Mouse (Mus musculus) Patski (cell line): Measurements from ENCODE around the gene Myh3. TPM values are rescaled to one million over a fixed set of nuclear protein-coding genes. Genes with fewer than 3 reads are reported as not detected.

Experiments used
- ATAC-seq: fragments of 100-300 bp; one replicate; pipeline ENCODE4 v1.8.0; 2021
- CTCF ChIA-PET: fragments of 350-600 bp; sonication (Branson Sonifier 250); formaldehyde crosslinking; loops from one replicate; lab custom pipeline; 2022; ENCODE audit warnings: inconsistent platforms; lab: Charles Lee
- POLR2A ChIA-PET: fragments of 350-600 bp; sonication (Branson Sonifier 250); formaldehyde crosslinking; loops from one replicate; lab custom pipeline; 2022; ENCODE audit warnings: antibody characterized with exemption, inconsistent platforms; lab: Charles Lee
- DNase-seq: peaks from one replicate; pipeline ENCODE4 v3.0.0-alpha.2; 2011; ENCODE audit warnings: low read depth, low spot score
- H3K27me3 ChIP-seq: fragments of 371-371 bp; one replicate; pipeline ENCODE4 v1.5.1; 2021
- CTCF ChIP-seq: fragments of 100-300 bp; IDR thresholded peaks from one replicate; pipeline ENCODE4 v1.5.1; 2021
- in situ Hi-C: fragments of 300-500 bp; cut with MboI; formaldehyde crosslinking; loops from 3 replicates; pipeline ENCODE4 v1.11.1; 2018; ENCODE audit warnings: low pct_unique_long_range_greater_than_20kb, mixed read lengths
- polyA plus RNA-seq: library from polyadenylated mRNA; unstranded; gene quantifications from one replicate; pipeline ENCODE4 v1.2.3, GENCODE M21; 2021

The Myh3 gene
- polyA plus RNA-seq = 0.01 TPM

DNA sequence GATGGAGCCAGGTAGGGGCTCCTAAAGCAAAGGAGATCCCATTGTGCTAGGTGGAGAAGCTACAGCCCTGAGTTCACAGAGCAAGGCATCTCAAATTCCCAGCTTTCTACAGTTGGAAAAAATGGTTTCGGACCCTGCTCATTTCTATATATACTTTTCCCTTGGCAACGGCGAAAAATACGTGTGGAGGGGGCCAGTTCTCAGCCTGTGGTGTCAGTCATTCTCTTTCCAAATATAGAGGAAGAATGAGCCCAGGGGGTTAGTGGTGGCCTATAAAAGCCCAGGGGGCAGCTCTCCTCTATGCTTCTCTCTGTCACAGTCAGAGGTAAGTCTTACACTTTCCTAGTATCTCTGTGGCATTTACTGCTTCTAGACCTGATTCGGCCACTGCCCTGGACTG, at the start of gene Myh3:
Gene Myh3 (plus strand): TSS at position 301 of the 400 bp plus-strand sequence.
- no peaks in the 10 kb centered on the region for H3K27me3 ChIP-seq
- ATAC-seq (no peak), DNase-seq (no peak)
- in situ Hi-C loops = no loop called here
- no peak for TF ChIP-seq CTCF
- ChIA-PET POLR2A (no interaction called here), CTCF (interaction anchor here (1.3 kb wide), 1 partner anchor 51 kb away, joined by 4 read pairs; no protein-coding TSS in a partner anchor)

- POLR2A ChIA-PET = no interaction called here
- ATAC-seq = no peak
- CTCF ChIA-PET = interaction anchor here (1.2 to 2.1 kb wide), 3 partner anchors 9 to 54 kb away, joined by 3 to 5 read pairs (median 5); no protein-coding TSS in a partner anchor
- peak; percentile 13 for TF ChIP-seq CTCF
- DNase-seq = no peak
- no peaks in the 10 kb centered on the region for H3K27me3 ChIP-seq
- in situ Hi-C loops = no loop called here
Observed at GRCm38 (mm10) chr11:67030904-67031602, 47.0 kb upstream of the Myh3 start.

DNA sequence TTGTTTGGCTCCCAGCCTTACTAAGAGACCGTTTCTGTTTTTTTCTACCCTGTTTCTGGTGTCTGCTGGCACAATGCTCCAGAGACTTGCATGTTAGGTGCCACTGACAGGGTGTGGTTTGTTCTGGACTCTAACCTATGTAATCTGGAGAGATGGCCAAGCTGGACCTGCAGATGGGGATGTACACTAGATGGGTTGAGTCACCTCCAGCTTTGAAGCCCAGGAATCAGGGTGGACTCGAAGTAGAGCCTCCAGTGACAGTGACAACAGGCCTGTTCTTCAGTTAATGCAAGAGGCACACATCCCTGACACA, 46.5 kb upstream of the Myh3 start:
- no peak for TF ChIP-seq CTCF
- no peaks in the 10 kb centered on the region for H3K27me3 ChIP-seq
- CTCF ChIA-PET = interaction anchor here (1.2 kb wide), 1 partner anchor 54 kb away, joined by 3 read pairs; no protein-coding TSS in a partner anchor
- POLR2A ChIA-PET = no interaction called here
- no peak for ATAC-seq
- no peak for DNase-seq
- in situ Hi-C loops = no loop called here

DNA sequence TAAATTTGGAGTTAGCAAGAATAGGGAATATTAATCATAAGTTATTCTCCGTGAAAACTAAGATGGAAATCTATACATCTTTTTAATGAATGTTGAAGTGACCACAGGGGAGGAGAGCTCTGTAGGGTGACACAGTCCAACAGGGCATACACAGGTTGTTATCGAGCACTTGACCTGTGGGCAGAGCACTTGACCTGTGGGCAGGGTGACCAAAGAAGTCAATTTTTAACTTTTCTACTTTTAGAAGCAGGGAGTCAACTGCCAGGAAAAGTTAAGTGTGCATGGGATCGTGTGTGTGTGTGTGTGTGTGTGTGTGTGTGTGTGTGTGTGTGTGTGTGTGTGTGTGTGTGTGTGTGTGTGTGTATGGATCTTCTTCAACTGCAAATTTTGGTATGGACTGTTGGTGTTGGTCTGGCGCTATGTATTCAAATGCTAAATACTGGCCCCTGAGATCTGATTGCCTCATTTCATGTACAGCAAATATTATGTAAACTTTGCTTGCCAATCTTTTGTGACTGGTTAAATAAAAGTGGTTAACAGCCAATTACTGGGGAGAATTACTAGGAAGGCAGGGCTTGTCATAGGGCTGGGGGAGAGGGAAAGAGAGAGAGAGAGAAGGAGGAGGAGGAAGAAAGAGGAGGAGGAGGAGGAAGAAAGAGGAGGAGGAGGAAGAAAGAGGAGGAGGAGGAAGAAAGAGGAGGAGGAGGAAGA, 43.2 kb upstream of the Myh3 start:
- H3K27me3 ChIP-seq = no peaks in the 10 kb centered on the region
- POLR2A ChIA-PET = no interaction called here
- TF ChIP-seq CTCF = no peak
- in situ Hi-C loops = no loop called here
- CTCF ChIA-PET = interaction anchor here (1.0 kb wide), 1 partner anchor 8 kb away, joined by 3 read pairs; no protein-coding TSS in a partner anchor
- ATAC-seq (no peak), DNase-seq (no peak)

DNA sequence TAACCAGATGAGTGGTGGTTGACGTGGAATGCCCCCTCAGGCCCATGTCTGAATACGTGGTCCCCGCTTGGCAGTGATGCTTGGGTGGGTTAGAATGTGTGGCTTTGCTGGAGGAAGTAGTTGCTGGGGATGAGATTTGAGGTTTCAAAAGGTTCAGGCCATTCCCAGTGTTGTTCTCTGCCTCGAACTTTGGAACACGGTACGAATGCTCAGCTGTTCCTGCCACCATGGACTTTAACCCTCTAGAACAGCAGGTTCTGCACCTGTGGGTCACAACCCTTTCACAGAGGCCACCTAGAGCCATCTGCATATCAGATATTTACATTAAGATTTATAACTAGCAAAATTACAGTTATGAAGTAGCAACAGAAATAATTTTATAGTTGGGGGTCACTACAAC, 41.9 kb upstream of the Myh3 start:
- DNase-seq (no peak), ATAC-seq (no peak)
- no peak for TF ChIP-seq CTCF
- H3K27me3 ChIP-seq = no peaks in the 10 kb centered on the region
- in situ Hi-C loops = no loop called here
- POLR2A ChIA-PET = no interaction called here
- CTCF ChIA-PET = no interaction called here

- ATAC-seq = no peak
- no peaks in the 10 kb centered on the region for H3K27me3 ChIP-seq
- DNase-seq = no peak
- CTCF ChIA-PET = no interaction called here
- TF ChIP-seq CTCF = no peak
- in situ Hi-C loops = no loop called here
- POLR2A ChIA-PET = interaction anchor here (1.7 kb wide), 1 partner anchor 15 kb away, joined by 5 read pairs; the partner anchor contains the start of genes Adprm and Sco1
Observed at GRCm38 (mm10) chr11:67036892-67037291, 41.2 kb upstream of the Myh3 start.

GRCm38 (mm10) chr11:67039799-67040198, 38.3 kb upstream of the Myh3 start:
- ATAC-seq (no peak), DNase-seq (no peak)
- ChIA-PET CTCF (interaction anchor here (1.5 to 2.5 kb wide), 3 partner anchors 9 to 46 kb away, joined by 5 to 8 read pairs (median 6); no protein-coding TSS in a partner anchor), POLR2A (no interaction called here)
- in situ Hi-C loops = no loop called here
- peak; percentile 49 for TF ChIP-seq CTCF
- no peaks in the 10 kb centered on the region for H3K27me3 ChIP-seq

DNA sequence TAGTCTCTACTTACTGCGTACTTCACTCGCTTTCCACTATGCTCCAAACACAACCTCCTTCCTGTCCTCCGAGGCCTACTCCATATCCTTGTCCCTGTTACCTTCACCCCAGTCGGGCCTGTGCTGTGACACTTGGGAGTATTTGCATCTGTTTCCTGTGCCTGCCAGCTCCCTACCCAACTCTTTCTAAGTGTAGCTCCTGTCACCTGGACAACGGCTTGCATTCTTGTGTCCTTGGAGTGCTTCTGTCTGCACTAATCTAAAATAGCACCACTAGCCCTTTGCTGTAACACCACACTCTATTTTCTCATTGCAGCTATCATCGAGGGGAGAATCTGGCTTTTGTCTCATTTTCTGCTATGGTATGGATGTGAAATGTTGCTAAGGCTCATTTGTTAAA, 37.6 kb upstream of the Myh3 start:
- H3K27me3 ChIP-seq = no peaks in the 10 kb centered on the region
- DNase-seq (no peak), ATAC-seq (no peak)
- no peak for TF ChIP-seq CTCF
- ChIA-PET POLR2A (no interaction called here), CTCF (interaction anchor here (1.5 to 2.6 kb wide), 4 partner anchors 10 to 45 kb away, joined by 5 to 11 read pairs (median 7); no protein-coding TSS in a partner anchor)
- in situ Hi-C loops = no loop called here

- DNase-seq = no peak
- in situ Hi-C loops = no loop called here
Observed at GRCm38 (mm10) chr11:67043007-67043406, 35.1 kb upstream of the Myh3 start.

DNA sequence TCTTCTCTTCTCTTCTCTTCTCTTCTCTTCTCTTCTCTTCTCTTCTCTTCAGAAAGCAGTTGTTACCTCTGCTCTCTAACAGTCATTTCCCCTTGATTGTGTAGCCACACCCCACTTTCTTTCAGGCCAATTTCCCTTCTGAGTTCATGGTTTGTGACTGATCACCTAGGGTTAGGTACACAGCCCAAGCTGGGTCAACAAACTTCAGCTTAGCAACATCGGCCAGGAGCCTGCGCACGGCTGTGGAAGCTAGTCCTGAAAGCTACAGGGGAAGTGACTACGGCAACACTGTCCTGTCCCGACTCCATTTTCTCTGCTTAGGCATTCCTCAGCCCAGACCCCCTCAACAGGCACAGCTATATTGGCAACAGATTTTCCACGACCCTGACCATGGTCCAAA, 33.1 kb upstream of the Myh3 start:
- ChIA-PET CTCF (interaction anchor here (0.7 kb wide), 1 partner anchor 23 kb away, joined by 3 read pairs; no protein-coding TSS in a partner anchor), POLR2A (no interaction called here)
- in situ Hi-C loops = no loop called here
- no peak for ATAC-seq
- DNase-seq = no peak
- TF ChIP-seq CTCF = no peak
- no peaks in the 10 kb centered on the region for H3K27me3 ChIP-seq

More at GRCm38 (mm10) chr11:67043007-67043406, 35.1 kb upstream of the Myh3 start:
- no peak for TF ChIP-seq CTCF
- H3K27me3 ChIP-seq = no peaks in the 10 kb centered on the region
- POLR2A ChIA-PET = no interaction called here
- ATAC-seq = no peak
- CTCF ChIA-PET = interaction anchor here (1.1 to 2.6 kb wide), 4 partner anchors 9 to 20 kb away, joined by 3 to 11 read pairs (median 5); no protein-coding TSS in a partner anchor
